Mouse (Mus musculus): ENCODE measurements at regions not wholly inside any gene's neighbourhood (a gene's known extent, or its start where the extent isn't known, plus 50 kb on each side); places are given as distances from the start of the nearest gene placed in this dataset.

DNA sequence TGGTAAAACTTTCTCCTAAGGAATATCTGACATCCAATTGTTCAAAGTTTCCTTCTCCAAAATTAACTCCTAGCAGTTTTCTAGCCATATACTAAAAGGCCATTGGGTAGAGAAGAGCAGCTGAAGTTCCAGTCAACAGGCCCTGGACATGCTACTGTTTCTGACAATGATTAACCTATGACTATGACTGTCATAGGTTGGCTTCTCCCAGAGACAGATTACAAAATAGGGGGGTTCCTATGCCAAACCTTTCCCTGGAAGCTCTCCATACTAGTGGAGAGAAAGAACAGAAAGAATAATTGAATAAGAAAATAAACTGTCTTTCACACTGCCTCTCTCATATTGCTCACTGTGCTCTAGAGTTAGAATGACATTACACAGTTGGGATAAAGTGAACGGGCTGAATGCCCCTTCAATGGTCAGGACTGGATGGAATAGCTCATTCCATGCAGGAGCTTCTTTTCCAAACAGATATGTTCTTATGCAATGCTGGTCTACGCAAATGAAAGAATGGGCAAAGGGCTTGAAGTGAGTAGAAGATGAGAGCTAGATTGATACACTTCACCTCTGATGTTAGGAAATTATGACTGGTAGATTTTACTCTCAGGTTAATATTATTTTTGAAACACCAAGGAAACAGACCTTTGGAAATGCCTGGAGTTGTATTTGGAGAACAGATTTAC lies 3516.8 kb downstream of the 9330182O14Rik start:
- TF ChIP-seq CTCF (IDR thresholded peaks at IDR 0.05; ENCODE audit: borderline replicate concordance, insufficient read depth, low read depth, low read length) = no peak
- no peak for TF ChIP-seq POLR2A (IDR thresholded peaks at IDR 0.05; ENCODE audit: borderline replicate concordance, insufficient read depth, low read length)

Data from cerebellum, adult 2 months (tissue).